8 mouse cellular contexts compared by ENCODE assay signal in genomic region chr19:6300402-6300841, GRCm38 (mm10). TPM values are rescaled to one million over a fixed set of nuclear protein-coding genes. Genes with fewer than 3 reads are reported as not detected.
A peak's percentile ranks its signal among the peaks of the same experiment; 100 is the strongest.
DNase-seq lines count a peak whose midpoint lies in the region; ATAC-seq lines count a peak whose summit lies in the region.

No protein-coding gene starts in this region.

- peaks cover 55% of the 10 kb centered on the region for H3K36me3 ChIP-seq in midbrain, embryonic 12.5 days
- H3K36me3 ChIP-seq in midbrain, embryonic 11.5 days (ENCODE audit: control insufficient read depth, insufficient read depth, low read length), result peaks cover 15% of the 10 kb centered on the region
- peaks cover 40% of the 10 kb centered on the region for H3K36me3 ChIP-seq in liver, embryonic 11.5 days (ENCODE audit: control insufficient read depth, insufficient read depth, low read length)
- peaks cover 29% of the 10 kb centered on the region for H3K36me3 ChIP-seq in stomach, embryonic 15.5 days
- H3K36me3 ChIP-seq in forebrain, embryonic 16.5 days (ENCODE audit: control insufficient read depth, insufficient read depth), result peaks cover 22% of the 10 kb centered on the region
- peaks cover 47% of the 10 kb centered on the region for H3K36me3 ChIP-seq in hindbrain, embryonic 12.5 days

- 73% methylated on average over 7 of the region's 7 CpGs for WGBS in midbrain, embryonic 12.5 days
- 77% methylated on average over 7 of the region's 7 CpGs for WGBS in midbrain, embryonic 11.5 days
- WGBS in liver, embryonic 11.5 days, result 37% methylated on average over 7 of the region's 7 CpGs
- 43% methylated on average over 7 of the region's 7 CpGs for WGBS in stomach, embryonic 15.5 days
- 75% methylated on average over 7 of the region's 7 CpGs for WGBS in forebrain, embryonic 16.5 days
- 61% methylated on average over 7 of the region's 7 CpGs for WGBS in hindbrain, embryonic 12.5 days

- H3K4me3 ChIP-seq in midbrain, embryonic 12.5 days, result no peak overlapping the region
- H3K4me3 ChIP-seq in midbrain, embryonic 11.5 days (ENCODE audit: low read depth, low read length), result no peak overlapping the region
- H3K4me3 ChIP-seq in liver, embryonic 11.5 days (ENCODE audit: low read depth, low read length), result 0 out of 2 replicates have a peak overlapping the region, but pooled peaks have one; percentile 10
- H3K4me3 ChIP-seq in stomach, embryonic 15.5 days (replicated peaks), result no peak overlapping the region
- H3K4me3 ChIP-seq in forebrain, embryonic 16.5 days (replicated peaks; ENCODE audit: low read length), result no peak overlapping the region
- no peak overlapping the region for H3K4me3 ChIP-seq in hindbrain, embryonic 12.5 days

- no peaks in the 10 kb centered on the region for H3K4me1 ChIP-seq in midbrain, embryonic 12.5 days
- H3K4me1 ChIP-seq in midbrain, embryonic 11.5 days (ENCODE audit: control insufficient read depth, insufficient read depth, low read length), result 0 out of 2 replicates have a peak, but pooled peaks cover 2% of the 10 kb centered on the region
- H3K4me1 ChIP-seq in liver, embryonic 11.5 days (replicated peaks; ENCODE audit: control insufficient read depth, insufficient read depth, low read length), result peaks cover 82% of the 10 kb centered on the region
- peaks cover 11% of the 10 kb centered on the region for H3K4me1 ChIP-seq in stomach, embryonic 15.5 days
- no peaks in the 10 kb centered on the region for H3K4me1 ChIP-seq in forebrain, embryonic 16.5 days (replicated peaks; ENCODE audit: control insufficient read depth, insufficient read depth, low read length)
- peaks cover 3% of the 10 kb centered on the region; the same call in 1 of the 2 replicates for H3K4me1 ChIP-seq in hindbrain, embryonic 12.5 days

- no peak overlapping the region; the same call in 1 of the 2 replicates for H3K9ac ChIP-seq in midbrain, embryonic 12.5 days (replicated peaks)
- H3K9ac ChIP-seq in midbrain, embryonic 11.5 days (ENCODE audit: low read length), result no peak overlapping the region
- H3K9ac ChIP-seq in liver, embryonic 11.5 days (ENCODE audit: low read depth, low read length), result peak overlapping the region; percentile 51
- no peak overlapping the region for H3K9ac ChIP-seq in stomach, embryonic 15.5 days
- H3K9ac ChIP-seq in forebrain, embryonic 16.5 days (replicated peaks; ENCODE audit: low read depth, low read length), result no peak overlapping the region
- no peak overlapping the region for H3K9ac ChIP-seq in hindbrain, embryonic 12.5 days

- no peak for DNase-seq in midbrain, embryonic 11.5 days (ENCODE audit: low spot score, missing footprints)
- peak; percentile 80 for DNase-seq in heart, adult 8-10 months (ENCODE audit: low spot score)
- DNase-seq in liver, embryonic 11.5 days (ENCODE audit: low spot score), result peak; percentile 52
- no peak for DNase-seq in layer of hippocampus, adult 9-11 months

- 0 out of 2 replicates have a peak overlapping the region, but pooled peaks have one; percentile 35 for H3K27ac ChIP-seq in midbrain, embryonic 12.5 days (replicated peaks)
- H3K27ac ChIP-seq in midbrain, embryonic 11.5 days (ENCODE audit: low read depth, low read length), result no peak overlapping the region
- peak overlapping the region; percentile 91 for H3K27ac ChIP-seq in liver, embryonic 11.5 days (ENCODE audit: low read depth, low read length)
- no peak overlapping the region; the same call in 1 of the 2 replicates for H3K27ac ChIP-seq in stomach, embryonic 15.5 days
- no peak overlapping the region for H3K27ac ChIP-seq in forebrain, embryonic 16.5 days (ENCODE audit: low read length)
- no peak overlapping the region for H3K27ac ChIP-seq in hindbrain, embryonic 12.5 days

- ATAC-seq in midbrain, embryonic 12.5 days (ENCODE audit: low FRiP score, low read depth), result no peak
- ATAC-seq in midbrain, embryonic 11.5 days (ENCODE audit: low FRiP score), result no peak
- ATAC-seq in liver, embryonic 11.5 days (replicated peaks; ENCODE audit: low FRiP score), result peak; percentile 74
- ATAC-seq in stomach, embryonic 15.5 days (ENCODE audit: insufficient read depth, low FRiP score, low read depth), result peak; percentile 47; the same call in 1 of the 2 replicates
- no peak for ATAC-seq in forebrain, embryonic 16.5 days
- ATAC-seq in hindbrain, embryonic 12.5 days (ENCODE audit: low FRiP score), result no peak

- H3K27me3 ChIP-seq in midbrain, embryonic 12.5 days, result no peaks in the 10 kb centered on the region
- no peaks in the 10 kb centered on the region for H3K27me3 ChIP-seq in midbrain, embryonic 11.5 days (ENCODE audit: control insufficient read depth, insufficient read depth, low read length)
- no peaks in the 10 kb centered on the region for H3K27me3 ChIP-seq in liver, embryonic 11.5 days (replicated peaks; ENCODE audit: control insufficient read depth, insufficient read depth, low read length)
- no peaks in the 10 kb centered on the region for H3K27me3 ChIP-seq in stomach, embryonic 15.5 days (replicated peaks)
- no peaks in the 10 kb centered on the region for H3K27me3 ChIP-seq in forebrain, embryonic 16.5 days (replicated peaks; ENCODE audit: control insufficient read depth, insufficient read depth, low read length)
- H3K27me3 ChIP-seq in hindbrain, embryonic 12.5 days, result no peaks in the 10 kb centered on the region

- H3K9me3 ChIP-seq in midbrain, embryonic 12.5 days, result no peaks in the 10 kb centered on the region
- H3K9me3 ChIP-seq in midbrain, embryonic 11.5 days (ENCODE audit: control insufficient read depth, low read length), result no peaks in the 10 kb centered on the region
- H3K9me3 ChIP-seq in liver, embryonic 11.5 days (ENCODE audit: control insufficient read depth, low read length), result no peaks in the 10 kb centered on the region
- H3K9me3 ChIP-seq in stomach, embryonic 15.5 days, result no peaks in the 10 kb centered on the region
- H3K9me3 ChIP-seq in forebrain, embryonic 16.5 days (ENCODE audit: control insufficient read depth, low read length), result no peaks in the 10 kb centered on the region
- H3K9me3 ChIP-seq in hindbrain, embryonic 12.5 days (replicated peaks), result no peaks in the 10 kb centered on the region

- H3K4me2 ChIP-seq in midbrain, embryonic 12.5 days (replicated peaks), result no peak overlapping the region
- no peak overlapping the region for H3K4me2 ChIP-seq in midbrain, embryonic 11.5 days
- H3K4me2 ChIP-seq in liver, embryonic 11.5 days, result peak overlapping the region; percentile 47
- no peak overlapping the region for H3K4me2 ChIP-seq in stomach, embryonic 15.5 days
- no peak overlapping the region for H3K4me2 ChIP-seq in forebrain, embryonic 16.5 days (ENCODE audit: low read length)
- H3K4me2 ChIP-seq in hindbrain, embryonic 12.5 days (replicated peaks), result no peak overlapping the region

RNA-seq across cellular contexts. Expression of gene Cdc42bpg, which starts 5.8 kb away (rescaled TPM):
- polyA plus RNA-seq in midbrain, embryonic 12.5 days (2016; fragmentation: Nextera tagmentation; extraction: Ambion mirVana), result 0.29 and 0.37 TPM in 2 replicates
- 0.23 and 0.42 TPM in 2 replicates for polyA plus RNA-seq in midbrain, embryonic 11.5 days (2014; fragmentation: Nextera tagmentation; extraction: Ambion mirVana)
- 10 to 100 TPM; 14.7 to 17.1 (median 15.4) TPM for total RNA-seq in heart, adult 8-10 months (2022)
- polyA plus RNA-seq in liver, embryonic 11.5 days (2014; fragmentation: Nextera tagmentation; extraction: Ambion mirVana), result 0.26 and 1.2 TPM in 2 replicates
- 1.3 and 1.5 TPM in 2 replicates for polyA plus RNA-seq in stomach, embryonic 15.5 days (2015; fragmentation: Nextera tagmentation; extraction: Ambion mirVana)
- polyA plus RNA-seq in forebrain, embryonic 16.5 days (2015; fragmentation: Nextera tagmentation; extraction: Ambion mirVana), result 0.52 and 1.1 TPM in 2 replicates
- polyA plus RNA-seq in hindbrain, embryonic 12.5 days (2016; fragmentation: Nextera tagmentation; extraction: Ambion mirVana), result 0.48 and 0.61 TPM in 2 replicates

RNA-seq across cellular contexts. Expression of gene Ehd1, which starts 23.9 kb away (rescaled TPM):
- 90.8 and 96.9 TPM in 2 replicates for polyA plus RNA-seq in midbrain, embryonic 12.5 days (2016; fragmentation: Nextera tagmentation; extraction: Ambion mirVana)
- polyA plus RNA-seq in midbrain, embryonic 11.5 days (2014; fragmentation: Nextera tagmentation; extraction: Ambion mirVana), result 64.1 and 68.2 TPM in 2 replicates
- 10 to 100 TPM; 88.7 to 99.1 (median 92.3) TPM for total RNA-seq in heart, adult 8-10 months (2022)
- 96.5 and 105 TPM in 2 replicates for polyA plus RNA-seq in liver, embryonic 11.5 days (2014; fragmentation: Nextera tagmentation; extraction: Ambion mirVana)
- 67.3 and 73.4 TPM in 2 replicates for polyA plus RNA-seq in stomach, embryonic 15.5 days (2015; fragmentation: Nextera tagmentation; extraction: Ambion mirVana)
- 105 and 106 TPM in 2 replicates for polyA plus RNA-seq in forebrain, embryonic 16.5 days (2015; fragmentation: Nextera tagmentation; extraction: Ambion mirVana)
- 90.8 and 92.7 TPM in 2 replicates for polyA plus RNA-seq in hindbrain, embryonic 12.5 days (2016; fragmentation: Nextera tagmentation; extraction: Ambion mirVana)

RNA-seq across cellular contexts. Expression of gene Men1, which starts 34.4 kb away (rescaled TPM):
- 99.0 and 103 TPM in 2 replicates for polyA plus RNA-seq in midbrain, embryonic 12.5 days (2016; fragmentation: Nextera tagmentation; extraction: Ambion mirVana)
- polyA plus RNA-seq in midbrain, embryonic 11.5 days (2014; fragmentation: Nextera tagmentation; extraction: Ambion mirVana), result 51.2 and 54.7 TPM in 2 replicates
- total RNA-seq in heart, adult 8-10 months (2022), result 10 to 100 TPM in 3 of 4 experiments, 1 to 10 TPM in 1; 10.0 to 16.0 (median 12.3) TPM
- 53.8 and 59.7 TPM in 2 replicates for polyA plus RNA-seq in liver, embryonic 11.5 days (2014; fragmentation: Nextera tagmentation; extraction: Ambion mirVana)
- 70.2 and 74.3 TPM in 2 replicates for polyA plus RNA-seq in stomach, embryonic 15.5 days (2015; fragmentation: Nextera tagmentation; extraction: Ambion mirVana)
- polyA plus RNA-seq in forebrain, embryonic 16.5 days (2015; fragmentation: Nextera tagmentation; extraction: Ambion mirVana), result 96.1 and 96.5 TPM in 2 replicates
- polyA plus RNA-seq in hindbrain, embryonic 12.5 days (2016; fragmentation: Nextera tagmentation; extraction: Ambion mirVana), result 91.5 and 95.8 TPM in 2 replicates

RNA-seq across cellular contexts. Expression of gene Map4k2, which starts 40.5 kb away (rescaled TPM):
- 14.6 and 14.7 TPM in 2 replicates for polyA plus RNA-seq in midbrain, embryonic 12.5 days (2016; fragmentation: Nextera tagmentation; extraction: Ambion mirVana)
- 6.2 and 8.6 TPM in 2 replicates for polyA plus RNA-seq in midbrain, embryonic 11.5 days (2014; fragmentation: Nextera tagmentation; extraction: Ambion mirVana)
- total RNA-seq in heart, adult 8-10 months (2022), result 10 to 100 TPM; 33.4 to 44.4 (median 34.7) TPM
- polyA plus RNA-seq in liver, embryonic 11.5 days (2014; fragmentation: Nextera tagmentation; extraction: Ambion mirVana), result 12.9 and 14.2 TPM in 2 replicates
- polyA plus RNA-seq in stomach, embryonic 15.5 days (2015; fragmentation: Nextera tagmentation; extraction: Ambion mirVana), result 11.4 and 13.8 TPM in 2 replicates
- 12.3 and 21.2 TPM in 2 replicates for polyA plus RNA-seq in forebrain, embryonic 16.5 days (2015; fragmentation: Nextera tagmentation; extraction: Ambion mirVana)
- 15.0 and 16.0 TPM in 2 replicates for polyA plus RNA-seq in hindbrain, embryonic 12.5 days (2016; fragmentation: Nextera tagmentation; extraction: Ambion mirVana)

RNA-seq across cellular contexts. Expression of gene Atg2a, which starts 59.0 kb away (rescaled TPM):
- 13.6 and 14.2 TPM in 2 replicates for polyA plus RNA-seq in midbrain, embryonic 12.5 days (2016; fragmentation: Nextera tagmentation; extraction: Ambion mirVana)
- polyA plus RNA-seq in midbrain, embryonic 11.5 days (2014; fragmentation: Nextera tagmentation; extraction: Ambion mirVana), result 7.1 and 8.1 TPM in 2 replicates
- total RNA-seq in heart, adult 8-10 months (2022), result 10 to 100 TPM; 22.3 to 28.0 (median 25.8) TPM
- polyA plus RNA-seq in liver, embryonic 11.5 days (2014; fragmentation: Nextera tagmentation; extraction: Ambion mirVana), result 10.4 and 13.5 TPM in 2 replicates
- polyA plus RNA-seq in stomach, embryonic 15.5 days (2015; fragmentation: Nextera tagmentation; extraction: Ambion mirVana), result 7.6 and 10.6 TPM in 2 replicates
- polyA plus RNA-seq in forebrain, embryonic 16.5 days (2015; fragmentation: Nextera tagmentation; extraction: Ambion mirVana), result 11.2 and 13.1 TPM in 2 replicates
- polyA plus RNA-seq in hindbrain, embryonic 12.5 days (2016; fragmentation: Nextera tagmentation; extraction: Ambion mirVana), result 14.7 and 15.4 TPM in 2 replicates

Comparison
In these comparisons a context has a peak if more than half of its experiments do, and no peak if none do; other contexts are left out.
1. H3K27ac ChIP-seq: peak in midbrain, embryonic 12.5 days (single experiment) and liver, embryonic 11.5 days (single experiment); none in midbrain, embryonic 11.5 days (single experiment), stomach, embryonic 15.5 days (single experiment), forebrain, embryonic 16.5 days (single experiment) and hindbrain, embryonic 12.5 days (single experiment).
2. ATAC-seq: peak in liver, embryonic 11.5 days (single experiment) and stomach, embryonic 15.5 days (single experiment); none in midbrain, embryonic 12.5 days (single experiment), midbrain, embryonic 11.5 days (single experiment), forebrain, embryonic 16.5 days (single experiment) and hindbrain, embryonic 12.5 days (single experiment).
3. DNase-seq: peak in heart, adult 8-10 months (single experiment) and liver, embryonic 11.5 days (single experiment); none in midbrain, embryonic 11.5 days (single experiment) and layer of hippocampus, adult 9-11 months (single experiment).